10 mouse cellular contexts compared by ENCODE assay signal in the genomic region with DNA sequence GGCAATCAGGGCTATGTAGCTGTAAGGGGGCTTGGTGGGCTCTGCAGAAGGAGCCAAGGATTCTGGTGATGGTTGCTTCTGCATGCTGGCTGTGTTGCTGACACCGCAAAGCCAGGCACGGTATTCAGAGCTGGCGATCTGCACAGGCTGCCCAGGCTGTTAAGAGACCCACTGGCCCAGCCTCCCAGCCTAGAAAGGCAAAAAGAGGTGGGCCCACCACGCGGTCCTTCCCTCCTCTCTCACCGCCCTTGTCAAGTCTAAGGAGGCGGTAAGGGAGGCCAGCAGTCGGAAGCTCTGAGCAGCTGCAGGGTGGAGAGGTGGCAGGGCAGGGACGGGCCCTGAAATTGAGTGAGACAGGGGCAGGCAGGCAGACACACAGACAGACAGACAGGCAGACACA. TPM values are rescaled to one million over a fixed set of nuclear protein-coding genes. Genes with fewer than 3 reads are reported as not detected.
DNase-seq lines count a peak whose midpoint lies in the region; ATAC-seq and TF ChIP-seq lines count a peak whose summit lies in the region.
"Had no signal": no experiment of that assay in that cellular context is flagged by ENCODE, and none has a peak within 500 bp of the region (broad histone marks: within the 10 kb centered on the region; RNA-seq: fewer than 3 reads in every experiment).

A gene (minus strand): TSS at position 161 of the 400 bp plus-strand sequence.

- H3K9me3 ChIP-seq in ES-E14 (ENCODE audit: control insufficient read depth, insufficient read depth, low read depth, low read length), result no peaks in the 10 kb centered on the region
- no peaks in the 10 kb centered on the region for H3K9me3 ChIP-seq in heart, embryonic 15.5 days (replicated peaks)
- H3K9me3 ChIP-seq: limb, embryonic 15.5 days had no signal

- DNase-seq in gastrocnemius, postnatal 10 days, result peak; percentile 42
- DNase-seq in gastrocnemius, postnatal 4 days (ENCODE audit: low spot score in 2 of 2), result no peak
- DNase-seq in ES-E14 (ENCODE audit: low read depth, low spot score), result no peak
- no peak for DNase-seq in lung, adult 2 months
- DNase-seq in left cerebral cortex, postnatal 36 days (ENCODE audit: low spot score in 2 of 2), result no peak
- DNase-seq in urinary bladder, adult 2 months (ENCODE audit: low spot score), result no peak

- intact Hi-C loops in left cerebral cortex, postnatal 36 days (cut with DNase I), result no loop called here

- H3K27ac ChIP-seq in ES-E14 (ENCODE audit: insufficient read depth, low read depth, low read length, poor library complexity, severe bottlenecking), result no peak within 1 kb of the TSS
- H3K27ac ChIP-seq in heart, embryonic 15.5 days, result peak within 1 kb of the TSS; percentile 75
- H3K27ac ChIP-seq: limb, embryonic 15.5 days had no signal

- H3K4me2 ChIP-seq in heart, embryonic 15.5 days, result peak within 1 kb of the TSS; percentile 37
- H3K4me2 ChIP-seq: limb, embryonic 15.5 days had no signal

- no peaks in the 10 kb centered on the region; a peak in 1 of 4 replicates for H3K4me1 ChIP-seq in ES-E14 (ENCODE audit: control insufficient read depth in 2 of 2, insufficient read depth in 2 of 2, low read length in 2 of 2, poor library complexity in 1 of 2)
- H3K4me1 ChIP-seq in heart, embryonic 15.5 days (replicated peaks), result peaks cover 35% of the 10 kb centered on the region
- H3K4me1 ChIP-seq in lung, adult 2 months (ENCODE audit: control insufficient read depth, insufficient read depth, low read length), result no peaks in the 10 kb centered on the region

- TF ChIP-seq POLR2A in lung, adult 2 months (IDR thresholded peaks at IDR 0.05; ENCODE audit: borderline replicate concordance, extremely low read depth, low read depth, low read length), result peak; percentile 66; the same call in 1 of the 2 replicates

- WGBS in heart, embryonic 15.5 days, result 23% methylated on average over 9 of the region's 9 CpGs
- WGBS in lung, adult 2 months, result 17% methylated on average over 9 of the region's 9 CpGs

- H3K4me3 ChIP-seq in ES-E14 (ENCODE audit: insufficient read depth in 1 of 2, low read depth in 1 of 2, low read length in 2 of 2, poor library complexity in 1 of 2, severe bottlenecking in 1 of 2), result peak within 1 kb of the TSS; percentile 36 to 42; a peak in 2 of 4 replicates
- peak within 1 kb of the TSS; percentile 37 for H3K4me3 ChIP-seq in heart, embryonic 15.5 days
- H3K4me3 ChIP-seq in lung, adult 2 months (replicated peaks; ENCODE audit: extremely low read depth, low read depth, low read length), result peak within 1 kb of the TSS; percentile 21
- H3K4me3 ChIP-seq: limb, embryonic 15.5 days had no signal

- H3K9ac ChIP-seq in ES-E14 (ENCODE audit: insufficient read depth, low read depth, low read length, poor library complexity, severe bottlenecking), result no peak within 1 kb of the TSS; the same call in 1 of the 2 replicates
- H3K9ac ChIP-seq in heart, embryonic 15.5 days, result peak within 1 kb of the TSS; percentile 33; the same call in 1 of the 2 replicates
- H3K9ac ChIP-seq: limb, embryonic 15.5 days had no signal

- H3K36me3 ChIP-seq in ES-E14 (ENCODE audit: control insufficient read depth, insufficient read depth, low read length, poor library complexity, severe bottlenecking), result no peaks in the 10 kb centered on the region
- H3K36me3 ChIP-seq in heart, embryonic 15.5 days, result no peaks in the 10 kb centered on the region
- H3K36me3 ChIP-seq: limb, embryonic 15.5 days had no signal

- in situ Hi-C loops in ES-E14 (cut with MboI; ENCODE audit: low sequenced_read_pairs in 2 of 2, unreplicated experiment in 2 of 2), result no loop called here

- TF ChIP-seq CTCF in lung, adult 2 months (IDR thresholded peaks at IDR 0.05; ENCODE audit: insufficient read depth, low read length), result no peak

- peak; percentile 59 for ATAC-seq in heart, embryonic 15.5 days (replicated peaks; ENCODE audit: insufficient number of reproducible peaks, insufficient read depth, low FRiP score, low read depth)
- no peak for ATAC-seq in cerebellum, adult (ENCODE audit: insufficient number of reproducible peaks, low FRiP score, low TSS enrichment)
- ATAC-seq: CD4-positive, CD25-positive, alpha-beta regulatory T cell, adult 4 months had no signal

- peaks cover 26% of the 10 kb centered on the region for H3K27me3 ChIP-seq in heart, embryonic 15.5 days

TF ChIP-seq in ES-E14, 5 proteins besides CTCF, POLR2A, EP300 and RAD21:
- no peak for TF ChIP-seq MAFK (IDR thresholded peaks at IDR 0.05; ENCODE audit: insufficient read depth, low read depth, low read length)
- TF ChIP-seq ZC3H11A (IDR thresholded peaks at IDR 0.05; ENCODE audit: borderline replicate concordance, low read depth, low read length), result no peak
- TF ChIP-seq ZNF384 (IDR thresholded peaks at IDR 0.05; ENCODE audit: low read depth, low read length), result no peak

RNA-seq across cellular contexts. Expression of the gene that starts here (rescaled TPM):
- 1 to 10 TPM; 4.6 to 6.5 TPM for total RNA-seq in gastrocnemius, postnatal 10 days (2021)
- total RNA-seq in gastrocnemius, postnatal 4 days (2021), result 1 to 10 TPM; 5.4 to 7.3 TPM
- total RNA-seq in ES-E14 (2012; rRNA removed), result 0.36 TPM in 1 of 2 replicates, not detected in the other
- polyA plus RNA-seq in heart, embryonic 15.5 days (2015; fragmentation: Nextera tagmentation; extraction: Ambion mirVana), result 6.6 and 8.3 TPM in 2 replicates
- polyA plus RNA-seq in lung, adult 2 months (2012; rRNA removed), result 11.1 and 12.9 TPM in 2 replicates
- total RNA-seq in left cerebral cortex, postnatal 36 days (2021), result under 1 TPM; 0.49 to 0.50 TPM
- polyA plus RNA-seq in urinary bladder, adult 2 months (2012; rRNA removed), result 1.3 and 1.9 TPM in 2 replicates
- polyA plus RNA-seq: CD4-positive, CD25-positive, alpha-beta regulatory T cell, adult 4 months had no signal
